Comparison of ENCODE assay signal across 22 mouse cellular contexts in genomic region chr8:64276058-64276457, GRCm38 (mm10).
DNase-seq lines count a peak whose midpoint lies in the region; ATAC-seq lines count a peak whose summit lies in the region.
"Had no signal": no experiment of that assay in that cellular context is flagged by ENCODE, and none has a peak within 500 bp of the region (broad histone marks: within the 10 kb centered on the region; RNA-seq: fewer than 3 reads in every experiment).

No protein-coding gene starts in this region.

- H3K9ac ChIP-seq in intestine, embryonic 16.5 days (ENCODE audit: low read depth, low read length), result no peak overlapping the region
- H3K9ac ChIP-seq: embryonic facial prominence, embryonic 13.5 days; forebrain, embryonic 12.5 days; limb, embryonic 13.5 days; liver, embryonic 14.5 days; lung, embryonic 14.5 days; neural tube, embryonic 12.5 days had no signal

- 55% methylated on average over 6 of the region's 6 CpGs for WGBS in intestine, embryonic 16.5 days

- H3K4me1 ChIP-seq in intestine, embryonic 16.5 days (ENCODE audit: control insufficient read depth, insufficient read depth, low read length), result 0 out of 2 replicates have a peak, but pooled peaks cover 2% of the 10 kb centered on the region
- H3K4me1 ChIP-seq: embryonic facial prominence, embryonic 13.5 days; forebrain, embryonic 12.5 days; heart, embryonic 10.5 days; limb, embryonic 13.5 days; neural tube, embryonic 12.5 days had no signal

- no peaks in the 10 kb centered on the region for H3K27me3 ChIP-seq in intestine, embryonic 16.5 days (replicated peaks; ENCODE audit: control insufficient read depth, insufficient read depth, low read length)
- H3K27me3 ChIP-seq: embryonic facial prominence, embryonic 13.5 days; forebrain, embryonic 12.5 days; limb, embryonic 13.5 days; neural tube, embryonic 12.5 days had no signal

- DNase-seq in embryo, embryonic 10.5 days (ENCODE audit: low spot score), result peak; percentile 34
- DNase-seq in embryo, embryonic 9.5 days (ENCODE audit: extremely low spot score), result no peak
- peak; percentile 30 to 41 for DNase-seq in kidney, adult 8-10 months
- DNase-seq in kidney, adult 18-20 months, result no peak
- DNase-seq in kidney, postnatal 10 days, result peak; percentile 21
- no peak for DNase-seq in ovary, adult 18-20 months (ENCODE audit: low spot score)
- DNase-seq: adrenal gland, adult 8-10 months; cerebellum, adult 8-10 months; gastrocnemius, postnatal 10 days; heart, postnatal 4 days; layer of hippocampus, adult 9-11 months; lung, embryonic 14.5 days; midbrain, embryonic 14.5 days; retina, postnatal 1 day had no signal

- ATAC-seq in intestine, embryonic 16.5 days, result no peak

- H3K27ac ChIP-seq in intestine, embryonic 16.5 days (ENCODE audit: low read length), result no peak overlapping the region
- H3K27ac ChIP-seq: embryonic facial prominence, embryonic 13.5 days; forebrain, embryonic 12.5 days; heart, embryonic 10.5 days; limb, embryonic 13.5 days; liver, embryonic 14.5 days; neural tube, embryonic 12.5 days had no signal

- no peaks in the 10 kb centered on the region for H3K9me3 ChIP-seq in intestine, embryonic 16.5 days (ENCODE audit: control insufficient read depth, low read length)
- H3K9me3 ChIP-seq: embryonic facial prominence, embryonic 13.5 days; forebrain, embryonic 12.5 days; heart, embryonic 10.5 days; limb, embryonic 13.5 days; neural tube, embryonic 12.5 days had no signal

- no peaks in the 10 kb centered on the region for H3K36me3 ChIP-seq in intestine, embryonic 16.5 days (ENCODE audit: control insufficient read depth, insufficient read depth, low read length)
- H3K36me3 ChIP-seq: embryonic facial prominence, embryonic 13.5 days; forebrain, embryonic 12.5 days; heart, embryonic 10.5 days; limb, embryonic 13.5 days; neural tube, embryonic 12.5 days had no signal

- H3K4me3 ChIP-seq in intestine, embryonic 16.5 days (ENCODE audit: low read length), result no peak overlapping the region
- H3K4me3 ChIP-seq: embryonic facial prominence, embryonic 13.5 days; erythroblast, embryonic 14.5 days; forebrain, embryonic 12.5 days; heart, embryonic 10.5 days; limb, embryonic 13.5 days; neural tube, embryonic 12.5 days had no signal

- no peak overlapping the region for H3K4me2 ChIP-seq in intestine, embryonic 16.5 days (ENCODE audit: low read depth, low read length)
- H3K4me2 ChIP-seq: embryonic facial prominence, embryonic 13.5 days; forebrain, embryonic 12.5 days; limb, embryonic 13.5 days; lung, embryonic 14.5 days; neural tube, embryonic 12.5 days had no signal

Comparison
In these comparisons a context has a peak if more than half of its experiments do, and no peak if none do; other contexts are left out.
1. DNase-seq: peak in embryo, embryonic 10.5 days (single experiment), kidney, adult 8-10 months (2 of 2) and kidney, postnatal 10 days (single experiment); none in embryo, embryonic 9.5 days (single experiment), kidney, adult 18-20 months (single experiment) and ovary, adult 18-20 months (single experiment).